Mouse (Mus musculus): Measurements from ENCODE around the gene Ism1.

Gene Ism1

DNA sequence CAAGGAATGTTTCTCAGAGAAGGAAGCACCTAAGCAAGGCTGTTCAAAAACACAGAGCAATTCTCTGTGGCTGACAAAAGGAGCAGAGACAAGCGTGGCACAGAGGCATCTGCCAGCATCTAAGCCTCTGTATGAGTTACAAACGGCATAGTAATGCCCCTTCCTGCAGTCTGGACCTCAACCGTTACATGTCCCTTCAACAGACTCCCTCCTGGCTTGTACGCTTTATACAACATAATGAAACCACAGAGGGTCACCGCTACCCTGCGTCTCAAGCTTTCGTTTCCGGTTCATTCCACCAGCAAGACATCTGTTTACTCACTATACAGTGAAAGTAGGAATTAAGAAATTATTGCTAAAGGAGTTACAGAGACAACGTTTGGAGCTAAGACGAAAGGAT is 34.1 kb downstream of the Ism1 start:
- no peak for DNase-seq (ENCODE audit: inconsistent age in 2 of 2, low spot score in 1 of 2)

GRCm38 (mm10) chr2:139714206-139714605 is 36.2 kb downstream of the Ism1 start:
- peak in 1 of 2 experiments; percentile 55 for DNase-seq (ENCODE audit: inconsistent age in 2 of 2, low spot score in 1 of 2)

DNA sequence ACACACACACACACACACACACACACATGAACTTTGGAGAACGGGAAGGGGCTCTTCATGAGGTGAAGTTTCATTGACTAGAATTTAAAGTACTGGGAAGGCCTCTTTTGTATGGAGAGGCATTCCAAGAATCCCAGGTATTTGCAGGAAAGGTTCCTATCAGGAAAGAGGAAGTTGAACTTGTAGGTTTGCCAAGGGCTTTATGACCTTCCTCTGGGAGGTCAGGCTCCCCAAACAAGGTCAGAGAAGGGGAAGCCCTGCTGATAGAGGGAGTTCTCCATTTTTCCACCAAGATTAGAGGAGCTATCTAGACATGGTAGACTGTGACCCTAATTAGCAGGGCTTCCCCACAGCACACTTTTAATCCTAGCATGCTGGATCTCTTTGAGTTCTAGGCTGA is 39.8 kb downstream of the Ism1 start:
- DNase-seq (ENCODE audit: inconsistent age in 2 of 2, low spot score in 1 of 2): no peak

- DNase-seq (ENCODE audit: inconsistent age in 2 of 2, low spot score in 1 of 2): peak; percentile 72 to 91
These were observed 44.7 kb downstream of the Ism1 start for GRCm38 (mm10) chr2:139722700-139723099.

DNA sequence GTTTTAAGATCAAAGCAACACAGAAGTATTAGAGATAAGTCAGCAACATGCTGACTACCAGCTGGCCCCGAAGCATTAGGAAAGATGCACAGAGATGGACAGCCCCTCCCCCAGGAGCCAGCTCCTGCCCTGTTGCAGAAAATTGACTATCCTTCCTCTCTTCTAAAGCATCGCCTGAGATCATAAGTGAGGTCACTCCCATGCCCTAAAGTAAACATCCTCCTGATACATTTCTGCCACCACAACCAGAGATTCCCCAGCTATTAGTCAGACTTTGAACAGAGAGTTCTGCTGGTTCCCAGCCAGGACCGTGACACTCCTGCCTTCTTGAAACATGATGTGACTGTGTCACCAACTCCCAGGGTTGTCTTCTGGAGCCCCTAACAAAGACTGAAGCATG is 45.3 kb downstream of the Ism1 start:
- peak; percentile 84 to 90 for DNase-seq (ENCODE audit: inconsistent age in 2 of 2, low spot score in 1 of 2)

- no peak for DNase-seq (ENCODE audit: inconsistent age in 2 of 2, low spot score in 1 of 2)
These were observed 46.3 kb downstream of the Ism1 start for GRCm38 (mm10) chr2:139724202-139724838.

- peak in 1 of 2 experiments; percentile 46 for DNase-seq (ENCODE audit: inconsistent age in 2 of 2, low spot score in 1 of 2)
These were observed 47.4 kb downstream of the Ism1 start for GRCm38 (mm10) chr2:139725328-139725727.

GRCm38 (mm10) chr2:139728060-139728459 is 50.1 kb downstream of the Ism1 start:
- DNase-seq (ENCODE audit: inconsistent age in 2 of 2, low spot score in 1 of 2): no peak

DNA sequence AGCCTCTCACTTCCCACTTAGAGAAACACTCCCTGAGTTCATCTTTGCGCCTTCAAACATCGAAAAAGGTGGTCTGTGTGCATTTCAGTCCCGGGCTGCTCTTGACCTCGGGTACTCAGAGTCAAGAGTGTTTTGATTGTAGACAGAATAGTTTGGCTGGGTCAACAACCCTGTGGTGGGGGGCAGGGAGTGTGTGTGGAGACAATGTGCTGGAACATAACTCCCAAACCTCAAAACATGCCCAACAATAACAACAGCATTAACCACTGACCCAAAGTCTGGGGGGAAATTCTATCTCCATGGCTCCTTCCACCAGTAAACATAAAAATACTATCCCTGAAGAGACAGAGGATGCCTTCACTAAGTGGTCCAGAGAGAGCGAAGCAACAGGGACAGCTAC is 51.4 kb downstream of the Ism1 start:
- DNase-seq (ENCODE audit: inconsistent age in 2 of 2, low spot score in 1 of 2): no peak

- DNase-seq (ENCODE audit: inconsistent age in 2 of 2, low spot score in 1 of 2): no peak
These were observed 64.4 kb downstream of the Ism1 start for GRCm38 (mm10) chr2:139742381-139742780.

GRCm38 (mm10) chr2:139757021-139757420 is 79.0 kb downstream of the Ism1 start:
- no peak for DNase-seq (ENCODE audit: inconsistent age in 2 of 2, low spot score in 1 of 2)

GRCm38 (mm10) chr2:139757456-139757855 is 79.5 kb downstream of the Ism1 start:
- no peak for DNase-seq (ENCODE audit: inconsistent age in 2 of 2, low spot score in 1 of 2)

DNA sequence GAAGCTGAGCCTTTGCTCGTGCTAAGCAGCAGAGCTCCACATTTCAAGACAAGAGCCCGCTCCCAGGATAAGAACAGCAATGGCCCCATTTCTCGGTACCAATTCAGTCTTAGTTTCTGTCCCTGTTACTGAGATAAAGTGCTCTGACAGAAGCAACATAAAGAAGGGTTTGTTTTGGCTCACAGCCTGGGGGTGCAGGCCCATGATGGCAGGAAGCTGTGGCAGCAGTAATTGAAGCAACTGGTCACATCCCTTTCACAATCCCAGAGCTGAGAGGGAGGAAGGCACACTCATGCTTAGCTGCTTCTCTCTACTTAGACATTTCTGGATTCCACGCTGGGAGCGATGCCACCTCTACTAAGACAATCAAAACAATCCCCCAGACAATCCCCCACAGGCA is 86.4 kb downstream of the Ism1 start:
- DNase-seq (ENCODE audit: inconsistent age in 2 of 2, low spot score in 1 of 2): no peak

DNA sequence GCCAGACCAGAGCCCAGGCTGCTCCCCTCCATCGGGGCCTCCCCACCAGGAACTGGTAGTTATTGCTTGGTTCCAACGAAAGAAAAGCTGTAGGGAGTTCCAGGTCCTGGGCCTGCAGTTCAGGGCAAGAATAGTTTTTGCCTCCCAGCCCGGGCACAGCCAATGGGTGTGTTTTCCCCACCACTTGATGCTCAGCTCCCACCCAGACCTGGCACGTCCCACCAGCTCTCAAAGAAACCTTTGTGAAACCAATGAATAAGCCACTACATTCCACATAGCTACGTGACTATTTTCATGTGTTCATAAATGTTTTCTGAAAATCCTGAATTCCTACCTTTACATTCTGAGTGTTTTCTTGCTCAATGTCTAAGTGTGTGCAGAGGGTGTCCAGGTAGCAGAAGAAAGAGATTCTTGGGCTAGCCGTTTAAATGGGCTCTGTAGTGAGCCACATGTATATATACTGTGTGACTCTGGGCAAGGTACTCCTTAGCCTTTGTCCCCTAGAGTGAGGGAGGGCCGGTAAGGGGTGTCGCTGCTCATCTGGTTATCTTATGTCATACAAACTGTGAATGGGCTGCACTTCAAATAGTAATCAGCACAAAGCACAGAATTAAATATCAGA is 97.1 kb downstream of the Ism1 start:
- no peak for DNase-seq (ENCODE audit: inconsistent age in 2 of 2, low spot score in 1 of 2)

DNA sequence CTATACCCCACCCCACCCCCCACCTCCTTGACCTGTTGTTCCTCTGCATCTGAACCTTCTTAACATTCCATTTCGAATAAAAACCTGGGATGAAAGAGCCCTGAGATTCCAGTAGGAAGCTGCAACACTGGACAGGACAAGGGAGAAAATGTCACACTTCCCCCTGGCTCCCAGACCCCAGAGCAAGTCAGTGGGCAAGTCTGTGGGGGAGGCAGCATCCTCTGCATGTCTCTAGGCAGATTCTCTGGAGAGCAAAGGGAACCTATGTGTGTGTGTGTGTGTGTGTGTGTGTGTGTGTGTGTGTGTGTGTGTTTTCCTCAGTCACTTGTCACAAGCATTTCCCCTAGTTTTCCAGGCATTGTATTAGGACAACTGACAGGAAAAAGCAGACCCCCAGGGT is 98.7 kb downstream of the Ism1 start:
- no peak for DNase-seq (ENCODE audit: inconsistent age in 2 of 2, low spot score in 1 of 2)

DNA sequence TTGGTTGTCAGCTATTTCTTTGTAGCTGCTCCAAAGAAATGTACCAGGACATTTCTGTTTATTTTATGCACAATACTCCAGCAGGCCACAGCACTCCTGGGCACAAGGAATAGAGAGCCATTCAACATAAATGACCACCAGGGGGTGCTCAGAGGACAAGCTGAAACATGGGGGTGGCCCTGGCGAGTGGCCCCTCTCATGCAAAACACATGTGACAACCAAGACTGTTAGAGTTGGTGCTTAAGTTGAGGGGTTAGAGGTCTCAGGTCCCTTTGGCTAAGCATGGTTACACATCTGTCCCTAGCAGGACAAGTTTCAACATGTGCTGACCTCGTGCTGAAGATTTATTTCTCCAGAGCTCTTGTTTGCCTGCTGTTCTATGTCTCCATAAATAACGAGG is 100.3 kb downstream of the Ism1 start:
- DNase-seq (ENCODE audit: inconsistent age in 2 of 2, low spot score in 1 of 2): peak; percentile 31 to 89

DNA sequence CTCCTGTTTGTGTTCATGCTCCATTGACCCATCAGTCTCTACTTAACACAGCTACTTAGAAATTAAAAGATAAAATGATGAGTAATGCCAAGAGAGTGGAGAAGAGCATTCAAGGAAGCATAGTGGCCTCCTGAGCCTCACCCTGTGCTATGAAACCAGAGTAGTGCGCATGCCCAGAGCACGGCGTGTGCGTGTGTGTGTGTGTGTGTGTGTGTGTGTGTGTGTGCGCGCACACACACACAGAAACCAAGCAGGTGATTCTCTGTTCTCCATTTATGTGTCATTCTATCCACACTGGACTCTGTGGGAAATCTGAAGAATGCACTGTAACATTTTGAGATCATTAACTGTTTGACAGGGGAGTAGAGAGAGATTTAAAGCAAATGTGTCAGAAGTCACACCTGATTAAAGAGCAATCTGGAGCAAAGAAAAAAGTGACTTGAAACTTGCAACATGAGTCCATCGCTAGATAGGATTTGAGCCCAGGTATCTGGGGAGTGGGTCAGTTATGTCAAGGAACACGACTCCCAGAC is 105.4 kb downstream of the Ism1 start:
- no peak for DNase-seq (ENCODE audit: inconsistent age in 2 of 2, low spot score in 1 of 2)

DNA sequence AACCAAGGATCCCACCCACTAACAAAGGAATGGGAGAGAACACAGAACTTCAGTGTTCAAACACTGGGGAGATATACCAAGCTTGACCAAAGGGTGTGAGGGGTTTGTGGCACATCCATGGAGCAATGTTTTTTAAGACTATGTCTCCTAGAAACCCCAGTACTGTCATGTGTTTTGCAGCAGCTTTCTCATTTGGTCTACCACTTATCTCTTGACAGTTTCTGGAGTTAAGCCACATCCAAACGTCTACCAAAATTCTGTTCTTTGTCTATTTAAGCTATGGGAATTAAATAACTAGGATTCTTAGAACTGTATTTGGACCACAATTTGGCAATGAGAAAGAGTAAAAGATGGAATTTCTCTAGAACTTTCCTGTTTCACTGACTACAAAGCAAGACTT is 106.5 kb downstream of the Ism1 start:
- no peak for DNase-seq (ENCODE audit: inconsistent age in 2 of 2, low spot score in 1 of 2)

- no peak for DNase-seq (ENCODE audit: inconsistent age in 2 of 2, low spot score in 1 of 2)
These were observed 107.0 kb downstream of the Ism1 start for GRCm38 (mm10) chr2:139784946-139785345.

DNA sequence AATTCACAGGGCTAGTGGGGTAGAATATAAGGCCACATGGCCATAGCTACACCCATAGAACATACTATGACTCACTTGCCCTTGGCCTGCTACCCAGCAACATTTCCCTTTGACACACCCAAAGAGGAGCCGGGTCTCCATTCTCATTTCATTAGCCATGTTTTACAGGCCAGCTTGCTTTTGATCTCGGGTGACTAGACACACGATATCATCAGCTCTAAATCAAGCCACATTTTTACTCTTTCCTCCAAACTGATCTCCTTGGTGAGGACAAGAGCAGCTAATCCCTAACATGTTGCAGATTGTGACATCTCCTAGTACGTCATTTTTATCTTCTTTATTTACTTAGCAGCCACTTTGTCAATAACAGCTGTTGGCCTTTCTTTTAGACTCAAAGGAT is 110.7 kb downstream of the Ism1 start:
- peak in 1 of 2 experiments; percentile 73 for DNase-seq (ENCODE audit: inconsistent age in 2 of 2, low spot score in 1 of 2)

GRCm38 (mm10) chr2:139792345-139793120 is 114.6 kb downstream of the Ism1 start:
- DNase-seq (ENCODE audit: inconsistent age in 2 of 2, low spot score in 1 of 2): no peak

DNA sequence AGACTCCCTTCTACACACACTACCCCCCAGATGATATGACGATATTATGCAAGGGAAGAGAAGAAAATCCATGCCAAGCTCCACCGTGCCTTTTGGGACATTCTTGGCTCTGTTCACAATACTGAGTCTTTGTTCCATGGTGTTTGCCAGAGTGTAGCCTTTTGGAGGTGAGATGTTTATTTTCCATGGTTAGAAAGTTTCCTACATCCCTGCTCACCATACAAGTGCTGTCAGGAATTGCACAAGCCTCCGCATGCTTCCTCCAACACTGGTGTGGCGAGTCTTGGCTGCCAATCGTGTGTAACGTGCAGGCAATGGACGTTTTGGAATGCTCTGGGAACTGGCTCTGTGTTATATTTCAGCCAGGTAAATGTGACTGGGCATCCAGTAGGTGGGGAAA is 126.1 kb downstream of the Ism1 start:
- no peak for DNase-seq (ENCODE audit: inconsistent age in 2 of 2, low spot score in 1 of 2)

Data from adrenal gland, adult (tissue).